Comparison of ENCODE assay signal across 14 mouse cellular contexts in the genomic region with DNA sequence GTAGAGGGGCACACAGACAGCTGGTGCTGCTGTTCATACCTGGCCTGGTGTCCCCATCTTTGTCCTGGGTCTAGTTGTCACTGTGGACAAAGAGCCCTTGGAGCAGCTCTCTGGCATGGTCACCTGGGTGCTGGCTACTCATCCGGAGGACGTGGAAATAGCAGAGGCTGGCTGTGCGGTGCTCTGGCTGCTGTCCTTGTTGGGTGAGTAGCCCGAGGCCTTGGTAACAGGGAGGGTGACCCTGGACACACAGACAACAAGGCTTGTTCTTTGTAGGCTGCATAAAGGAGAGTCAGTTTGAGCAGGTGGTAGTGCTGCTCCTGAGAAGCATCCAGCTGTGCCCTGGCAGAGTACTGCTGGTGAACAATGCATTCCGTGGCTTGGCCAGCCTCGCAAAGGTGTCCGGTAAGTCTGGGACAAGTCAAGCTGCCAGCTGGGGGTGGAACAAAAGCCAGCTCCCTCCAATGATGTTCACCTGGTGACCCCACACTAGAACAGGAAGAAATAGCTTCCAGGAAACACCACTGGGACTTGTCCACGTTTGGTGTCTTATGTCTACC. TPM values are rescaled to one million over a fixed set of nuclear protein-coding genes. Genes with fewer than 3 reads are reported as not detected.
"Had no signal": no experiment of that assay in that cellular context is flagged by ENCODE, and none has a peak within 500 bp of the region (broad histone marks: within the 10 kb centered on the region; RNA-seq: fewer than 3 reads in every experiment).

No protein-coding gene starts in this region.

- H3K4me2 ChIP-seq: kidney, embryonic 15.5 days; liver, embryonic 11.5 days; liver, embryonic 15.5 days; midbrain, embryonic 13.5 days; neural tube, embryonic 12.5 days had no signal

- H3K9ac ChIP-seq: kidney, embryonic 15.5 days; liver, embryonic 15.5 days; midbrain, embryonic 13.5 days; neural tube, embryonic 12.5 days had no signal

- ATAC-seq: lung, postnatal 0 days; midbrain, embryonic 13.5 days had no signal

- H3K9me3 ChIP-seq: kidney, embryonic 15.5 days; limb, embryonic 10.5 days; liver, embryonic 15.5 days; midbrain, embryonic 13.5 days; neural tube, embryonic 12.5 days had no signal

- H3K27ac ChIP-seq: kidney, embryonic 15.5 days; left cerebral cortex, adult 2 months; limb, embryonic 10.5 days; liver, embryonic 15.5 days; midbrain, embryonic 13.5 days; neural tube, embryonic 12.5 days had no signal

- H3K4me1 ChIP-seq: kidney, embryonic 15.5 days; limb, embryonic 10.5 days; liver, embryonic 15.5 days; midbrain, embryonic 13.5 days; neural tube, embryonic 12.5 days had no signal

- H3K27me3 ChIP-seq: kidney, embryonic 15.5 days; liver, embryonic 15.5 days; midbrain, embryonic 13.5 days; neural tube, embryonic 12.5 days had no signal

- H3K4me3 ChIP-seq: kidney, embryonic 15.5 days; left cerebral cortex, adult 2 months; limb, embryonic 10.5 days; liver, embryonic 15.5 days; midbrain, embryonic 13.5 days; neural tube, embryonic 12.5 days had no signal

- DNase-seq: kidney, postnatal 14 days; lung, adult 2 months; thymus, adult 2 months; thymus, postnatal 25 days had no signal

RNA-seq across cellular contexts. Expression of gene Stkld1, which starts 17.6 kb away (rescaled TPM):
- total RNA-seq: neutrophil, adult 5-6 weeks had no signal
- polyA plus RNA-seq: kidney, embryonic 15.5 days; large intestine, adult 2 months; neural tube, embryonic 12.5 days had no signal

RNA-seq across cellular contexts. Expression of gene Adamts13, which starts 21.8 kb away (rescaled TPM):
- total RNA-seq: neutrophil, adult 5-6 weeks had no signal
- polyA plus RNA-seq: midbrain, embryonic 13.5 days; neural tube, embryonic 12.5 days had no signal
